Mouse (Mus musculus) kidney, postnatal 4 days (tissue): ENCODE measurements at regions not wholly inside any gene's neighbourhood (a gene's known extent, or its start where the extent isn't known, plus 50 kb on each side); places are given as distances from the start of the nearest gene placed in this dataset.
A peak's percentile ranks its signal among the peaks of the same experiment; 100 is the strongest.

Source experiments
- DNase-seq, 2 experiments: peaks; one replicate each; pipeline ENCODE4 v3.0.0; 2021; ENCODE audit warnings: mixed read lengths in 2 of 2

GRCm38 (mm10) chr7:119089931-119090330, 94.5 kb downstream of the Gpr139 start:
- no peak for DNase-seq

DNA sequence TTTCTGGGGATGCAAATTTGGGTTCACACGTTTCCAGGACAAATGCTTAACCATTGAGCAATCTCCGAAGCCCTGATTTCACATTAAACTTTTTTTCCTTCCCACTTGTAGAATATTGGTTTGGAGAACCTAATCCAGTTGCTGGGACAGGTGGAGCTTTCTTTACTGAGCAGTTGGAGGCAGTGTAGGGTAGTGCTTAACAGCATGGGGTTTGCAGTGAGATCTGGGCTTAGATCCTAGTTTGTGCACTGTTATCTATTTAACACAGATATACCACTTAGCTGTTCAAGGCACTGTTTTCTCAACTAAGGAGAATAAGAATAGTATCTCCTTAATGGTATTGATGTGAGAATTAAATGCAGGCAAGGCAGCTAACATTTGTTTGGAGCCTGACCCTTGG, 93.5 kb upstream of the Gprc5b start:
- DNase-seq: no peak

GRCm38 (mm10) chr7:119087723-119088419, 92.9 kb upstream of the Gprc5b start:
- DNase-seq: no peak

GRCm38 (mm10) chr7:119085696-119086451, 90.9 kb upstream of the Gprc5b start:
- DNase-seq: no peak

DNA sequence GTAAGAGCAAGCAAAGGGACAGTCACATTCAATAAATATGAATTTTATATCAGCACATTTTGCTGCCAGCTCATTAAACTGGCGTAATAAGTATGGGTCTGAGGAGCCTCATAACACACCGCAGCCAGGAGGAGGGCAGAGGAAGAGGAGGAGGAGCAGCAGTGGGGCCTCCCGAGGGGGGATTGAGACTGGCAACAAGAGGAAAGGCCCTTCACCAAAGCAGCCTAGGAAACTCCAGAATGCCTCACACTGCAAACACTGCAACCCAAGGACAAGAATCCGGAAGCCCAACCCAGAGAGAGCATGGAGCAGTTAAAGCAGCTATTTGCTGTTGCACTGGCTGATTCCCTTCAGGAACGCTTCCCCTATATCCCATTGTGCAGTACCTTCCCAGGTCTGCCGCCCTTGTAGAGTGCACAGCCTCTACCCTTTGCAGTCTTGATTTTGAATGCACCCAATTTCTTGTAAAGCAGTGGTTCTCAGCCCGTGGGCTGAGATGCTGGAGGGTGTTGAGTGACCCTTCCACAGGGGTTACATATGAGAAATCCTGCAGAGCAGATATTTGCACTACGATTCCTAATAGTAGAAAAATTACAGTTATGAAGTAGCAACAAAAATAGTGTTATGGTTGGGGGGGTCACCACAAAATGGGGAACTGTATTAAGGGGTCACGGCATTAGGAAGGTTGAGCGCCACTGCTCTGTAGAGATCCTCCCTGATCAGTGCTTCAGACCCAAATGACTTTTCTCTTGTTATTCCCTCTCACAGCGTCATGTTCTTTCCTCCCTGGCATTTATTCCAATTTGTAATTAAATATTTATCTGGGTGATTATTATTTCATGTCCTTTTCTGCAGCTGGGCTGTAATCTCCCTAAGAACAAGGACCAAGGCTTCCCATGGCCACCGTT, 82.0 kb upstream of the Gprc5b start:
- peak; percentile 61 to 67 for DNase-seq

GRCm38 (mm10) chr7:119066026-119066425, 71.0 kb upstream of the Gprc5b start:
- DNase-seq: no peak
